Mouse (Mus musculus) heart, postnatal 14 days (tissue): ENCODE data around the gene Ctnnbl1. TPM values are rescaled to one million over a fixed set of nuclear protein-coding genes. Genes with fewer than 3 reads are reported as not detected.

ENCODE experiments used
- DNase-seq, 2 experiments: peaks; one replicate each; pipeline ENCODE4 v3.0.0; 2021 to 2022
- intact Hi-C: fragments of 180-260 bp; cut with DNase I; formaldehyde crosslinking; loops from one replicate; pipeline ENCODE4 v1.15.1; 2025
- total RNA-seq, 2 experiments: library from RNA; stranded (reverse); gene quantifications; 2 replicates each; pipeline ENCODE4 v1.2.3; 2021

Gene Ctnnbl1
- total RNA-seq, 2 experiments from 2014 or later, result 9.2 to 12.3 TPM

GRCm38 (mm10) chr2:157924504-157924903, 187.3 kb downstream of the Ctnnbl1 start:
- intact Hi-C loops, result no loop called here
- no peak for DNase-seq

DNA sequence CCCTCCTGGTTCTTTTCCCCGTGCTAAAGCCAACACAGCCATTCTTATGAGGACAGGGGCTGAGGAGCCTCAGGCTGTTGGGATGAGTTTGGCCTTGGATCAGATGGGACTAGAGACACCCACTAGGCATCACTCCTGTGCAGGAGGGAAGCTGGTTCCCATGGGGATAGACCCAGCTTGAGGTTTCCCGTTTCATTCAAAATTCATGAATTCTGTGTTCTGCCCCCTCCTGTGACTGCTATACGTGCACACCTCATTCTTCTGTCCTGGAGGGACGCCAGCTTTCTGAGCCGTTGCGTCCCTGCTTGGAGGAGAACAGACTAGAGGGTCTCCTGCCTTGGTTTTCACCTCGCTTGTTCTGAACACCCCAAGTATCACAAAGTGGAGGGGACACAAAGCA, 189.3 kb downstream of the Ctnnbl1 start:
- no peak for DNase-seq
- intact Hi-C loops, result no loop called here

DNA sequence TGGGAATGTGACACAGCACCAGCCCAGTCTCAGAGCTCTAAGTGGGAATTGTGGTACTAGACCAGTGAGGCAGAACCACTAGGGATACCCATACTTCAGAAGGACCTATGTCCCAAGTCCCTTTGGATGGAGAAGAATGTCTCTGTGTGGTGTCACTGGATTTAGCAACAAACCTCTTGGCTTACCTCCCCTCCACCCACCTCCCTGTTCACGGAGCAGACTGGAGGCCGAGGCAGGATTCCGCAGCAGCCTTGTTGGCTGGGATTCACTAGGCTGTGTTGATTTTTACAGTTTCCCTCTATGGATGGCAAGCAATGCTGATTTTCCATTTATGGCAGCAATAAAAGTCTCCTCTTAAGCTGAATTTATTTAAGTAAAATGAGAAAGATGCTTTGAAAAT, 189.7 kb downstream of the Ctnnbl1 start:
- intact Hi-C loops, result no loop called here
- no peak for DNase-seq

DNA sequence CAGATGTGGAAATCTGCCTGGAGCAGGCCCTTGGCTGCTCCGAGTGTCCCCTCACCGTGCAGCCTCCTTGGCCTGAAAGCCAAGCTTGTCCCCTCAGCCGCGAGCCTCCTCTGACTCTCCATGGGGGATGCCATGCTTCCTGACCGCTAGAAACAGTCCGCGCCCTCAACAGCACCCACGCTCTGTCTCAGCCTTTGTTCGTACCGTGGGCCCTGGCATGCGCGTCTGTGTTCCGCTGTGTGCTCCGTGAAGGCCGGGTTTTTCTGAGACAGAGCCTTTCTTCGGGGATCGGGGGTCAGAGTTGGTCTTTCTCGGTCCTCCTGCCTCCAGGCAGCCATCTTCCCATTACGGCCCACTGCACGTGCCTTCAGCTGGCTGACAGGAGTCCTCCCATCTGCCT, 190.2 kb downstream of the Ctnnbl1 start:
- DNase-seq, result no peak
- intact Hi-C loops, result no loop called here

DNA sequence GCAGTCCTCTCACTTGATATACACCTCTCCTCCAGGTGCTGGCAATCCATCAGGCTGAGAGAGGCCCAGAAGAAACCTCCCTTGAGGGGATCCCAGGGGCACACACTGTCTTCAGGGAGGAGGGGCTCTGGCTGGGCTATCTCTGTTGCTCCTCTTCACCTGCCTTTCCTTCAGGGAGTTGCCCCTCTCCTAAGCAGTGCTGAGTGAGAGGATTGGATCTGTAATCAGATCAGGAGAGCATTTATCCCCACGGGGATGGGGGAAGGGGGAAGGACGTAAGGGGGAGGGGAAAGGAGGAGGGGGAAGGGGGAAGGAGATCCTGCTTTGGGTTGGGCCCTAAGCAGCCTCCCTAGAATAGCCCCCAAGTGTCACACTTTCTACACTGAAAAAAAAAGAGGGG, 190.6 kb downstream of the Ctnnbl1 start:
- intact Hi-C loops, result no loop called here
- no peak for DNase-seq

DNA sequence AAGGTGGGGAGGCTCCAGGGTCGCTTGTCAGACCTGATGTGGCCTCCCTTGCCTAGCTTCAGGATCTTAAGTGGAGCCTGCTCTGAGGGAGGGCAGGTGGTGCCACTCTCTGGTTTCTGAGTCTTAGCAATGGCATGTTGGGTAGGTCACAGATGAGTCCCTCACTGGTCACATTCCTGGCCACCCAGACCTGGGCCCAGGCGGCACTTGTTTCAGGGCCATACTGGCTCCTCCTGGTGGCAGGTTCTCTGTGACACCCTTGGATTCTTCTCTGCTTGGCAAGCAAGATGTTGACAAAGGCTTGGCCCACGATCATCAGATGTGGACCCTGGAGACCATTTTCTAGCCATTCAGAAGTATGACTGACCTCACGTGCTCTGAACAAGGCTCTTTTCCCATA, 195.5 kb downstream of the Ctnnbl1 start:
- DNase-seq, result no peak
- intact Hi-C loops, result no loop called here

DNA sequence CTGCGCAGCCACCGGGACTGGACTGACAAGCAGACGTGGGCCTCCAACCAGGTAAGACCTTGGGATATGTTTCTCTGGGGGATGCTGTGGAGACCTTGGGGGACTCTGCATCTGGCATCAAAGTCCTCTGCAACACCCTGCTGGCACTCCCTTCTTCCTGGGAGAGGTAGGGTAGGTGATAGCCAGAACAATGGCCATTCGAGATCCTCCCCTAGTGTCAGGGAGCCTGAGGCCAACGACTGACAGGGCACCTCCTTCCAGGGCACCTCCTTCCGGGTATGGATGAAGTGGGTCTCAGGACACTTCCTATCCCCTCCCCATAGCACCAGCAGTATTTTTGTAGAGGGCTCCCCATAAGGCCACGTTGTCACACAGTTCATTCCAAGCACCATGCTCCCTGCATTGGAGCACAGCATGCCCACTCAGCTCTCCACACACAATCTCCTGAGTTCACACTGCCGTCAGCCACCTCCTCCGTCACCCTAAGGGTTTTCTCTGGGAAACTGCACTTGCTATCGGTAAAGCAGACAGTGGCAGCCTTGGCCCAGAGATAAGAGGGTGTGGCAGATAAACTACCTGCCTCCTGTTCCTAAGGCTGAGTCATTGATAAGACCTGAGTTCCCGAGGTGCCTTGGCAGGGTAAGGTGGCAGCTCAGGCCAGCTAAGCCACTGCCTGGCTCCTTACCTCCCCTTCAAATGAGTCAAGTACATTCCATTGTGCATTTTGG, 198.4 kb downstream of the Ctnnbl1 start:
- intact Hi-C loops, result no loop called here

DNA sequence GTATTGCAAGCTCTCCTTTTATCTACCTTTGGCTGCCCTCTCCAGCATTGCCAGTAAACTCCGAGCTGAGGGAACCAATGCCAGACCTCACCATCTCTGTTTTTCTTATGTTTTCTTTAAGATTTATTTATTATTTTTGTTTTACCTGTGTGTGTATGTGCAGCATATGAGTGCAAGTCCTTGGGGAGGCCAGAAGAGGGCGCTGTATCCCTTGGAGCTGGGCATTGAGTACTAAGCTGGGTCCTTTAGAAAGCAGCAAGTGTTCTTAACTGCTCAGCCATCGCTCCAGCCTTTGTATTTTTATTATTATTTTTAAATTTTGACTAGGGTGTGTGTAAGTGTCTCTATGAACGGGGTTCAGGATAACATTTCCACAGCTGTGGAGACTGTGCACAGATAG, 199.5 kb downstream of the Ctnnbl1 start:
- intact Hi-C loops, result no loop called here

More for the DNA sequence above, 198.4 kb downstream of the Ctnnbl1 start:
- DNase-seq, result no peak

GRCm38 (mm10) chr2:157940586-157941185, 203.5 kb downstream of the Ctnnbl1 start:
- DNase-seq, result no peak
- intact Hi-C loops, result loop anchor here (5.0 to 10.0 kb wide), 2 partner anchors 303 to 336 kb away; no protein-coding TSS in a partner anchor

More for the DNA sequence above, 199.5 kb downstream of the Ctnnbl1 start:
- no peak for DNase-seq

Other genes with a start within 250 kb of the Ctnnbl1 start
- 1 to 10 TPM; 3.6 to 7.5 TPM for gene Nnat, start 177.3 kb upstream of the Ctnnbl1 start, total RNA-seq
- gene Blcap, start 166.1 kb upstream of the Ctnnbl1 start, total RNA-seq, result 10 to 100 TPM; 59.0 to 59.5 TPM
- not detected for gene Vstm2l, start 177.3 kb downstream of the Ctnnbl1 start, total RNA-seq